Mouse (Mus musculus) B cell, adult (primary cell): ENCODE results near the gene Gm5890. TPM values are rescaled to one million over a fixed set of nuclear protein-coding genes. Genes with fewer than 3 reads are reported as not detected.

ENCODE experiments used
- total RNA-seq: library from RNA; stranded (reverse); gene quantifications from 4 replicates; pipeline ENCODE4 v1.2.4, GENCODE M21; 2023; ENCODE audit not compliant: inconsistent age

The Gm5890 gene
- total RNA-seq, result not detected in 4 replicates

DNA sequence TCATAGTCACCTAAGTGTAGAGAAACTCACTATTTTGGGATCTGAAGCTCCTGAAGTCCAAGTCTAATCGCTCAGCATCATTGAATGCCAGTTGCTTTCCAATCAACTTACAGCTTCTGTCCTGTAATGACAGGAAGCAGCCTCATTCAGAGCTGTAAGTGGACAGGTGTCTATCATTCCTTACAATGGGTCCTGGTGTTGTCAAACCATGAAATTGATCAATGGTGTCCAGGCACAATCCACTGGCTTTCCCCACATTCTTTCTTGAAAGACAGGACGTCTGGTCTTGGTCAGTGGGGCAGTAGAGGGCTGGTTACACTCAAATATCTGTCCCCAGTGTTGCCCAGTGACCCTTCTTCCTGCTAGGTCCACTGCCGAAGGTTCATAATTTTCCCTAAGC lies at the start of gene Gm5890:
TSS of gene Gm5890 (minus strand) at position 101 of the 400 bp plus-strand sequence.

DNA sequence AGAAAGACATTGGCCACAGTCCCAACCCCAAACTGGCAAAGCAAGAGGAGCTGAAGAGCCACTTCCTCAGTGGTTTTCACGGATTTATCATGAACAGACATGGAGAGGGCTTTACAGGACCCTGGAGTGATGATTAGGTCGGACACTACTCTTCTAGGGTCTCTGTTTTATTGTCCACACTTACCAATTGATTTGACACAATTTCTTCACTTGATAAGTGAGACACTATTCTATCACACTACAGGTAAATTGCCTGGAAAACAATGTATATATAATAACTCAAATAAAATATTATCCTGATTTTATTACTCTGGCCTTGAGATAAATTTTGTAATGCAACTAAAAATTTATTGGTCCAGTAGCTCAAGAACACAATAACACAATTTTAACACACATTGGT lies 28.9 kb downstream of the Gm5890 start, which contains the start of gene Gm4498:
TSS of gene Gm4498 (minus strand) at position 101 of the 400 bp plus-strand sequence.

Other genes starting within 250 kb of the Gm5890 start
- not detected in 4 replicates for gene Vmn1r91, start 163.2 kb downstream of the Gm5890 start, total RNA-seq
- gene Gm16442, start 140.3 kb downstream of the Gm5890 start, total RNA-seq, result not detected in 4 replicates
- not detected in 4 replicates for gene Vmn1r93, start 123.7 kb downstream of the Gm5890 start, total RNA-seq
- not detected in 4 replicates for gene Vmn1r94, start 94.5 kb downstream of the Gm5890 start, total RNA-seq
- gene Vmn1r95, start 69.1 kb downstream of the Gm5890 start, total RNA-seq, result not detected in 4 replicates
- gene Gm6164, start 57.2 kb downstream of the Gm5890 start, total RNA-seq, result not detected in 4 replicates
- not detected in 4 replicates for gene Gm4498, start 29.0 kb downstream of the Gm5890 start, total RNA-seq
- not detected in 4 replicates for gene Gm4133, start 71.2 kb upstream of the Gm5890 start, total RNA-seq
- not detected in 4 replicates for gene Gm5728, start 112.6 kb upstream of the Gm5890 start, total RNA-seq
- not detected in 4 replicates for gene Vmn1r100, start 155.1 kb upstream of the Gm5890 start, total RNA-seq
- not detected in 4 replicates for gene Vmn1r101, start 179.8 kb upstream of the Gm5890 start, total RNA-seq
- not detected in 4 replicates for gene Gm10670, start 212.1 kb upstream of the Gm5890 start, total RNA-seq
- not detected in 4 replicates for gene Vmn1r103, start 247.7 kb upstream of the Gm5890 start, total RNA-seq